Mouse (Mus musculus) T-cell, adult 66 days (primary cell): ENCODE results near the gene Gjb2. TPM values are rescaled to one million over a fixed set of nuclear protein-coding genes. Genes with fewer than 3 reads are reported as not detected.

Experiments
- total RNA-seq, 2 experiments: library from RNA; stranded (reverse); gene quantifications; 3 replicates in 1 of 2; 4 replicates in 1 of 2; pipeline ENCODE4 v1.2.4; 2023

Gene Gjb2
- total RNA-seq: under 1 TPM; 0.38 to 0.77 TPM

DNA sequence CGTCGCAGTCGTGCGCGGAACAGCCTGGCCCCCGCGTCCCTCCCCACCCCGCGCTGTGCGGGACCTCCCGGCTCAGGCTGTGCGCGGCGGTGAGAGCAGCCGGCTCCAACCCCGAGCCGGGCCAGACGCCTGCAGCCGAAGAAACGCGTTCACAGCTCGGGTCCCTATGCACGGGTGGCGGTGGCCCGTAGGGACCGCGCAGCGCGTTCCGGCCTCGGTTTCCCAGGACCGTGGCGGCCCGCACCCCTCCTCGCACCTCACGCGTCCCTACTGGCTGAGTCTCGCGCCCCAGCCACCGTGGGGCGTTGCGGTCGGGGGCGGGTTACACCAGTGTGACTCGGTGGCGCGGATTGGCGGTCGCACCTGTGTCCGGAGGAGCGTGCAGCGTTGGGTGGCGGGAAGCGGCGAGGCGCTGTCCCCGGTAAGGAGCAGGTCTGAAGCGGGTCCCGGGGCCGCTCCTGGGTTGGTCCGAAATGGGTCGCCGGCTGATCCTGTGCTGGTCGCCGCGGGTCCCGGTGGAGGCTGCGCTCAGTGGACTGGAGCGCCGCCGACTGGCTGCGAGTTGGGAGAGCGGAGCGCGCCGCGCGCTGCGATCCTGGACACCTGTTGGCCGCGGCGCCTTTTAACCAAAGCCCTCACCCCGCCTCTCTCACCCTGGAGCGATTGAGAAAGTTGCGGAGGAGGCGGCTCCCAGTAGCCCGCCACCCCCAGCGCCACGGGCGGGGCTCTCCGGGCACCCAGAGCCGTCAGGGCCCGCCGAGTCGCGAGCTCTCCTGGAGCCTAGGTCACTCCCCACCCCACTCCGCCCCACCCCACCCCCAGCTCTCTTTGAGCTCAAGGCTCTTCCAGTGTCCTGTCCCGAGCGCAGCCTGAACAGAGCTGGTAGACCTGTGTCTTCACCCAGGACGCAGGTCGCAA lies at the start of gene Gjb2:
Gene Gjb2, minus strand, starts transcription at position 597 of the 918 bp plus-strand sequence.

DNA sequence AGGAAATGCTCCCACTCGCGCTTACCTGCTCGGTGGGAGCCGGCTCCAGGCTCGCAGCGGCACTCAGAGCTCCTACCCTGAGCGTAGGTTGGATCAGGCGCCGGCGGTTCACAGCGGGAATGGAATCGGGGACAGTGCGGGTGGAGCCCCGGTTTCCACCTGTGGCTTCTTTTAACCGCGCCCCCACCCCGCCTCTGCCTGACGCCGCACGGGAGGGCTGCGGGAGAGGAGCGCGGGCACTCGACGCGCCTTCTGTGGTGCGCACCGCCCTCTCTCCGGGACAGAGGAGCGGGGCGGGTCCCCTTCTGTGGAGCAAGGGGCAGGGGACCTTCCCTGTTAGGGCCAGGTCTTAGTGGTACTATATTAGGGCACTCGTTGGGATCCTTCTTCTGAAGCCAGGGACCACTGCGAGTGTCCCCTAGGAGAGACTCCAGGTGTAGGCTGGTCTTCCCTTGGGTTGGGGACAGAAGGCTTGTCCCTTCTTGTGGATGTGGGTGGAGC lies 28.7 kb upstream of the Gjb2 start, which contains the start of gene Gjb6:
Gene Gjb6, minus strand, starts transcription at position 451 of the 501 bp plus-strand sequence.

DNA sequence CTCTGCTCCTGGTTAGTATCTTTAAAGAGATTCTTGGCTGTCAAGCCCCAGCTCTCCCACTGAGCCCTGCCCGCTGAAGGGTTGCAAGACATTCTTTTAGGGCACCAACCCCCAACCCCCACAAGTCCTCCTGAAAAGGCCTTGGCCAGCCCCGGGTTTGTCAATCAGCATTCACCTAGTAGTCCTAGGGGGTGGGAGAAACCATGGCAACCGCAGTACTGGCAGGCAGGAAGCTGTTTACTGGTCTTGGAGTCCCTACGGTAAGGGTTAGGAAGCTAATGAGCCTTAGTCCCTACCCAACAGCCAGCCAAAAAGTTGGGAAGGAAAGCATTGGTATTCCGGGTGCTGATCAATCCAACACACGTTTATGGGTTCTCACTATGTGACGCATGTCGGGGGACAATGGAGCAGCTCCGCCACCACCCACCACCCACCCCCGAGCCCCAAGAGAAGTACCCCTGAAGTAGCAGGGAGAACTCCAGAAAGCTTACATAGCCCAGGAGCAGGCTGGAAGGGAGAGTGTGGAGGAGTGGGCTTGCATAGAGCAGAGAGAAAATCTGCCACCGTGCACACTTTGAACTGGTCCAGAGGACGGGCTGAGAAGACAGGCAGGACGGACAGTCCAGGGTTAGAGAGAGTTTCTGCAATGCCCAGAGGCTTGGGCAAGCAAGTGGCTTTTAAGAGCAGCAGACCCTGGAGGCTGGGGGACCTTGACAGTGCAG lies 11.5 kb upstream of the Gjb2 start, which contains the start of gene Gm4491:
Gene Gm4491, minus strand, starts transcription at position 61 of the 722 bp plus-strand sequence.

DNA sequence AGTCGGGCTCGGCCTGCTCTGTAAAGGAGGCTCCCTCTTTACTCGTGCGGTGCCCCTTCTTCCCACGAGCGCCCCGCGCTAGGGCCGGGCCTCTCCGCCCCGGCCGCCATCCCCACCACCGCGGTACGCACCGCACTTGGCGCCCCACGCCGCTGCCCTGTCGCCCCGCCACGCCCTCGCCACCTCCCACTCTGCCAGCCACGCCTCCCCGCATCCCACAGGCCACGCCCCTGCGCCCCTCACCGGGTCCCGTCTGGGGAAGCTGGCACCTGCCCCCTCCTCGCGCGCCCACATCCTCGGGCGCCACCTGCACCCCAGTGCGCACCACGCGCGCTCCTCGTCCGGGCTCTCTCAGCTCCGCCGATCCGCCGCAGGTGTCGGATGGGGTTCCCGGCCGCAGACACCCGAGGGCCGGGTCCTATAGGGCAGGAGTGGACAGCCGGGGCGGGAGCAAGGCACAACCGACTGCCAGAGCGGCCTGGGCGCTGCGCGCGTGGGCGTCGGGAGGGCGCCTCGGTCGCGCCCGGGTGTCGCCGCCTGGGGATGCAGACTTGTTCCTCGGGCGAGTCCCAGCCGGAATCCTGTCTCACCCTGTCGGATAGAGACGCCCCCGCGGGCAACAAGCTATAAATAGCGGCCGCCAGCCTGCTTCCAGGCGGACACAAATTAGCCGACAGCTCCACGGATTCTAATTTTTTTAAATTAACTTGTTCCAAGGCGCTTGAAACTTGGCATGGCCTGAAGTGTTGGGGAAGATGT lies 46.8 kb downstream of the Gjb2 start, which contains the start of gene Gja3:
Gene Gja3, minus strand, starts transcription at position 538 of the 759 bp plus-strand sequence.

Other genes starting within 250 kb of the Gjb2 start
- 100 to 1,000 TPM; 125 to 132 TPM for gene Zmym2, start 218.0 kb downstream of the Gjb2 start, total RNA-seq
- not detected for gene Gja3, start 46.6 kb downstream of the Gjb2 start, total RNA-seq
- not detected for gene Gm4491, start 11.2 kb upstream of the Gjb2 start, total RNA-seq
- not detected for gene Gjb6, start 28.9 kb upstream of the Gjb2 start, total RNA-seq